Mouse (Mus musculus) frontal cortex, postnatal 10 days (tissue): ENCODE results near the gene Pitpnm1.
A peak's percentile ranks its signal among the peaks of the same experiment; 100 is the strongest.

Source experiments
- DNase-seq, 2 experiments: peaks; one replicate each; pipeline ENCODE4 v3.0.0; 2022; ENCODE audit warnings: low spot score in 2 of 2, mixed read lengths in 1 of 2

Gene Pitpnm1

GRCm38 (mm10) chr19:4154437-4155222, 54.8 kb downstream of the Pitpnm1 start:
- DNase-seq, result peak in 1 of 2 experiments; percentile 5

- DNase-seq, result peak in 1 of 2 experiments; percentile 5
These were observed 55.6 kb downstream of the Pitpnm1 start for GRCm38 (mm10) chr19:4155223-4156072.

- DNase-seq, result peak in 1 of 2 experiments; percentile 6
These were observed 56.3 kb downstream of the Pitpnm1 start for GRCm38 (mm10) chr19:4156073-4156579.

- peak in 1 of 2 experiments; percentile 12 for DNase-seq
These were observed 57.0 kb downstream of the Pitpnm1 start for GRCm38 (mm10) chr19:4156771-4157170.

- DNase-seq, result no peak
These were observed 59.3 kb downstream of the Pitpnm1 start for GRCm38 (mm10) chr19:4159049-4159448.

- peak; percentile 94 to 97 for DNase-seq
These were observed 63.1 kb downstream of the Pitpnm1 start, which contains the start of gene Rps6kb2 for GRCm38 (mm10) chr19:4162646-4163542. Gene Rps6kb2, minus strand, starts transcription at chr19:4163354.

- DNase-seq, result no peak
These were observed 63.7 kb downstream of the Pitpnm1 start for GRCm38 (mm10) chr19:4163543-4163887.
